Mouse (Mus musculus) left cerebral cortex, adult 9 months (tissue): ENCODE data around the gene Fam20a.

Source experiments
- DNase-seq, 2 experiments: peaks; one replicate each; pipeline ENCODE4 v3.0.0; 2022; ENCODE audit warnings: low spot score in 2 of 2

The Fam20a gene

DNA sequence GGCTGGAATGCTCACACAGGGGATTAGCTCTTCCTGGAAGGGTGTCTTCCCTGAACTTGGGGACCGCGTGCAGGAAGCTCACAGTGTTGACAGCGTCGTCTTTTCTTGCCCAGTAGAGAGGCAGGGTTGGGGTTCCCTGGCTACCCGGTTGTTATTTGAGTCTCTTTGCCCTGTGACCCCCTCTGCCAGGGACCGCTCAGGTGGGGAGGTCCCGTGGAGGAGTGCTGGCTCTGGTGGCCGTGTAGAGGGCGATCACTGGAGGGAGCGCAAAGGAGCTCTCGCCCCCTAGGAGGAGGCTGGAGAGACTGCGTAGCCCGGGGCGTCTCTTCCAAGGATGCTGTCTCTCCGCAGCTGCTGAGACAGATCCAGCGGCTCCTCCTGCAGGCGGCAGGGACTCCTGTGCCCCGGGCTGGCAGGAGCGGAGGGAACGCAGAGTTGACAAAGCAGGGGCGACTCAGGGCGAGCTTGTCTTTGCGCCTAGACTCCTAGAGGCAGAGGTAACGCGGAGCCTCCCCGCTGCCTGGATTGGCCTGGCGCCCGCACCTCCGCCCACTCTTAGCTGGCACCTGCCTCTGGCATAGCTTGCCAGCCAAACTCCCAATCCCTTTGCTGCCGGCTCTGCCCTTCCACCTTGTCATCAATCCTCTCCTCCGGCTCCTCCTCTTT is at the start of gene Fam20a:
TSS of gene Fam20a (minus strand) at position 499 of the 666 bp plus-strand sequence.
- DNase-seq = peak in 1 of 2 experiments; percentile 77

DNA sequence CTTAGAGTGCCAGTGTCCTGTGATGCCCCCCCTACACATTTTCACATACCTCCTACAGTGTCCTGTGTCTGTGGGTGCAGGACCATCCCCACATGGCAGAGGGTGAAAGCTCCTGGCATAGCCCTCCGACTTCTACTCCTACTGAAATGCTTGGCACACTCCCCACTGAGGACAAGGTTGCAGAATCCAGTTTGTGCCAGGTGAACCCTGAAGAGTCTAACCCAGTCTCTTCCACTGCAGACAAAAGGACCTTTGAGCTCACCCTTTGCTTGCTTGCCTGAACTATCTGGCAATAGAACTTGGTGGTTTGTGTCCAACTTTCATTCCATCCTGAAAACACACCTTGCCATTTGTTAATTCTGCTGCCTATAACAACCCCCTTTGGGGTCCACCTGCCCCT is 49.3 kb upstream of the Fam20a start:
- no peak for DNase-seq

DNA sequence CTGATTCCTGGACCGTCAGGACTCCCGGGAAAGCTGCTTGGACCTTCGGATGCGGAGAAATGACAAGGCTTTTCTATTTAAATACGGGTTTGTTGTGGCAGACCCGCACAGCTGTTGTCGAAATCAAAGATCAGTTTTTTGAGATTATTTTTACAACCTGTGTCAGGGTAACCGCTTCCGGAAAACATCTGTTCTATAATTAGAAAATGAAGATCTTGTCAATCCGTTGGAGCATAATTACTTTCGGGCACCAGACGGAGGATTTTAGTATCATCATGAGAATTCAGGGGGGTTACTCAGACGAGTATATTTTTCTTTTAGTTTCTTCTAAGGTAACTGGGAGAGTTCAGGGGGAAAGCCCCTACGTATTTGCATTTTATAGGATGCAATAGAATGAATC is 48.1 kb upstream of the Fam20a start:
- no peak for DNase-seq

DNA sequence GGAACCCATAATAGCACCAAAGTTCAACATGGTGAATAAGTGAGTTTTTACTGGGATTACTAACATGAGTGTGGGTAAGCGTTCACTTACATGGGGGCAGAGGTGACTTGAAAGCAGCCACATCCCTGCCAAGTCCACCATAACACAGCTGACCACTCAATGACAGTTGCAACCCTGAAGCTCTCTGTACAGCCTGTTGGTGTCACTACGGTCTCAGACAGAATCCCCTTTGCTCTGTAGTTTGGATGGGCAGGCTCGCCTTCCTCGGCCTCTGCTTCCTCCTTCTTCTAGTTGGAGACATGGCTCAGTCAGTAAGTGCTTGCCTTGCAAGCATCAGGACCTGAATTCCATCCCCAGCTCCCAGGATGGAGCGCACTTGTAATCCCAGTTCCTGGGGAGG is 47.0 kb upstream of the Fam20a start:
- DNase-seq = no peak

DNA sequence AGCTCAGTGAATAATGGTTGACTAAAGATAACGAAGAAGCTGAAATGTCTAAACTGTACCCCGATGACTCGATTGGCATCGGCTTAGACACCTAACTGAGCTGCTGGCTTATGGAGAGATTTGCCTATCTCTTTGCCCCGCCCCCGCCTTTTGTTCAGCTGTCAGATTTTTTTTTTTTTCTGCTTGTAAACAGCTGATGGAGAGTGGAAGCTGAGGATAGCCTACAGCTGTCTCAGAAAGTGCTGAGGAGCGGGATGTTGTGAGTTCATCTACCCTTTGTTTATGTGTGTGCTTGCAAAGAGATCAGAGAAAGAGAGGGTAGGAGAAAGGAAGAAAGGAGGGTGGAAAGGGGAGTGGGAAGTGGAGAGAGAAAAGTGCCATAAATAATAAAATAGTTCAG is 38.0 kb upstream of the Fam20a start:
- no peak for DNase-seq

DNA sequence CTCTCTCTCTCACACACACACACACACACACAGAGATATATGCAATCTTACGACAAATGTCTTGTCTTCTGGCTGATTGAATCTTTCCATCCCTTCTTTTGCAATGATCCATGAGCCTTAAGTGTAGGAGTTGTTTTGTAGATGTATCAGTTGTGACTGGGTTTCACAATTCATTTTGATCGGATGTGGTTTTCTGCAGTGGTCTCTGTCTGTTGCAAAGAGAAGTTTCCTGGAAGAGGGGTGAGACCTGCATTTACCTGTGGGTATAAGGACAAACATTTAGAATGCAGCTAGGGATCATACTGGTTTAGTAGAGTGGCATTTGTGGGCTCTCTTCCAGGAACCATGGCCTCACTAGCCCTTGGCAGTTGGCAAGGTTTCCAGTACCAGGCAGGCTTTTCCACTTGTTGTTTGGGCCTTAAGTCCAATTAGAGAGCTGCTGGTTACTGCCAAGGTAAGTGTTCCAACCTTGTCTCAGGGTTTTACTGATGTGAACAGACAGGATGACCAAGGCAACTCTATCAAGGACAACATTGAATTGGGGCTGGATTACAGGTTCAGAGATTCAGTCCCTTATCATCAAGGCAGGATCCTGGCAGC is 36.6 kb upstream of the Fam20a start:
- DNase-seq = no peak

DNA sequence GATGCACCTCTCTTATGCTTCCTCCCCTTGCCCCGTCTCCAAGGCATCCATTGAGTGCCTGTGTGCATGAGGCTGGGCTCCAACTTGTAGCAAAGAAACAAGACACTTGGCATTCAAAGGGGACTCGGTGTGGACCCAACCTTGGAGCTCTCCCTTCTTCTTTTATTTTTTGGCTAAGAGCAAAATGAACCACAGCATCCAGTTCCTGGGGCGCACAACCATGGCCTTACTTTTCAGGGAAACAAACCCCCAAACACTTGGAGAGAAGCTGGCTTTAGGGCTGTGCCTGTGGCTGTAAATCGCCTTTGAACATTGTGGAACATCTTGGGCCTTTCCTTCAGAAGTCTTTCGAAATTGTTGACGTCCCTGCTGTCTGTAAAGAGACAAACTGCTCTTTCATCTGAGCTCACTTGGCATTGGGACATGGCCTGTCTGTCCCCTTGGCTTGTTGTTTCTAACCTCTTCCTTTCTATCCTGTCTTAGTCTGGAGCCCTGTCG is 32.1 kb upstream of the Fam20a start:
- DNase-seq = peak; percentile 32 to 42

DNA sequence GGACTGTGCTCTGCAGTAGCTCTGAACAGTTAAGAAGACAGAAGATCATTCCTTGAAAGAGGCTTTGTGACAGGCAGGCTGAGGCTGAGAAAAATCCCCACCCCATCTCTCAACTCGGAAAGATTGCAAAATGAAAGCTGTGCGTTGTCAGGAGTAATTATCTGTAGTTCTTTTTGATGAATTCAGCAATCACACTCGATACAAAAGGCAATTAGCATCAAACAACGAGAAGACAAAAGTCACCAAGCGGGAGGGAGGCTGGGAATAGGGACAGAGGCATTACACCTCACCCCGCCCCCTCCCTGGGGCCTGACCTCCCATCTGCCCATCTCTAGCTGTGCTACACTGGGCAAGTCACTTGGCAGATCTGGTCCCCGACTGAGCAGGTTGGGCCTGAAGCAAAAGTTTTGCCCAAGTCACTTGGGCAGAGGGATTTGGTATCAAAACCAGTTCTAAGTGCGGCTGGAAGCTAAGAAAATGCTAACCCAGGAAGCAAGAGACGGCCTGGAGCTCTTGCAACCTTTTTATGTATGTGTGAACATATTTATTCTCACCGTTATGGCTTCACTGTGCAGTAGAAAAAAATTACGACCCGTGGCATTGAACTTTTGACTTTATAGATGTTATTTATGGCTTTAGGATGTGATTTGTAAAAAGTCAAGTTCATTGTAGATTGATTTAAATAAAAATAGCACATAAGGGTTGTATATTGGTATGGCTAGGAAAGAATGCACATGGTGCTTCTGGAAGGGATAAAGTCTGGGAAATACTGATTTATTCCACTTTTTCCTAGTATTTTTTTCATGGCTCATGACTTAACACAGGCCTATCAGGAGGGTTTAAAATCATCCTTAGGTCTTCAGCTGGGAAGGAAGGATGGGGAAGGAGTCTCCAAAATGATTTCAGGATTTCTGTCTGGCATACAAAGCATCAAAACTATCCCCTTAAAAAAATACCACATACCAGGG is 29.8 kb upstream of the Fam20a start:
- DNase-seq = no peak

DNA sequence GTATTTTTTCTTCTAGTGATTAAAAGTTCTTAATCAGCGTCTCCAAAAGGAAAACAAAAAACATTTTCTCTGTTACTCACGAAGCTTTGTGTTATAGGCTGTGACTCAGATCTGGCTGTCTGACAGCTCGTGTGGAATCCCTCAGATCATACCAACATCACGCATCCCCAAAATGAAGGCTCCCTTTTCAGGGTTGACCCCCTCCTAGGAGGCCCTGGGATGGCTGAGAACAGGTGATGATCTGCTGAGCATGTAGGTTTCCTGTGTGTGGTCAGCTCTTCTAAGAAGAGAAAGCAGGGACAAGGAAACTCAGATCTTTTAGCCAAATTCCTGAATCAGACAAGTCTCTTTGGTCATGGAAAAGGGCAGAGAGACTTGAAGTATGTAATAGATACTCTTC is 23.1 kb upstream of the Fam20a start:
- no peak for DNase-seq

DNA sequence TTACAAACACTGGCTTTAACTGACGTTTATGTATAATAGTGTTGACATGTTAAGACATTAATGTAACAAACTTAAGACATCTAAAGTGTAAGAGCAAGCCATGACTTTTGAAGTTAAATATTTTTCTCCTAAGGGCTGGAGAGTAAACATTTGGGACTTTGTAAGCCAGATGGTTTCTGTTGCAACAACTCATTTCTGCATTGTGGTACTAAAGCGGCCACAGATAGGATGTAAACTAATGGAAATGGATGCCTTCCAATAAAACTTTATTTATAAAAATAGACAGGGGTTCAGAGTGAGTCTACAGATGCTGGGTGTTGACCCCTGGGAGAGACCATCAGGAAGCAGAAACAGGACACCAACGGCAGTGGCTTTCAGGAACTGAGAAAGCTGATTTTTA is 15.9 kb upstream of the Fam20a start:
- no peak for DNase-seq

DNA sequence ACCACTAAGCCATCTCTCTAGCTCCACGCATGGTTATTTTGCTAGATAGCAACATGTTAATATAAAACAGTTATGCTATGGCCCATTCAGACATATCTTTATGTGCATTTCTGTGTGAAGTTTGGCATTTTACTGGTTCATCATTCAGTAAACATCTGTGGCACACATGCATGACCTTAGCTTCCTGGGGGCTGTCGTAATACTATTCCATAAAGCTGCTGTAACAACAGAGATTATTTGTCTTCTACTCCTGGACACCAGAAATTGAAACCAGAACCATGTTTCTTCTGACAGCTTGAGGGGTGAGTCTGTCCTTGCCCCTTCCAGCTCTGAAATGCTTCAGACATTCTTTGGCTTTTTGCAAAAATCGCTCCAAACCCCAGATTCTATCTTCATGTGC is 14.3 kb upstream of the Fam20a start:
- DNase-seq = no peak

DNA sequence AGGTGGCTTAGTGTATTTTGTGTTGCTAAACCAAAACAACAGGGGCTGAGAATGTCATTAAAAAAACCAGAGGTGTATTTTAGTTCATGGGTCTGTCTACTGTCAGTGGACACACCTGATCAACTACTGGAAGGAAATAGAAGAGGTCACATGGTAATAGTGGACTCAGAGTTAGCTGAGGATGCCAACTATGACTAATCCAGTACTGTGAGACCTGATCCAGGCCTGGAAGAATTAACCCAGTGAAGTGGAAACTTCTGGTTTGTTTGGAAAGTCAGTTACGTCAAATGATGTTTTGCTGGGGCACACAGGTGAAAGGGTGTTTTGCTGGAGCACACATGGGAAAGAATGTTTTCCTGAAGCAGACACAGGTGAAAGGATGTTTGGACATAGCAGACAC is 12.3 kb upstream of the Fam20a start:
- no peak for DNase-seq

DNA sequence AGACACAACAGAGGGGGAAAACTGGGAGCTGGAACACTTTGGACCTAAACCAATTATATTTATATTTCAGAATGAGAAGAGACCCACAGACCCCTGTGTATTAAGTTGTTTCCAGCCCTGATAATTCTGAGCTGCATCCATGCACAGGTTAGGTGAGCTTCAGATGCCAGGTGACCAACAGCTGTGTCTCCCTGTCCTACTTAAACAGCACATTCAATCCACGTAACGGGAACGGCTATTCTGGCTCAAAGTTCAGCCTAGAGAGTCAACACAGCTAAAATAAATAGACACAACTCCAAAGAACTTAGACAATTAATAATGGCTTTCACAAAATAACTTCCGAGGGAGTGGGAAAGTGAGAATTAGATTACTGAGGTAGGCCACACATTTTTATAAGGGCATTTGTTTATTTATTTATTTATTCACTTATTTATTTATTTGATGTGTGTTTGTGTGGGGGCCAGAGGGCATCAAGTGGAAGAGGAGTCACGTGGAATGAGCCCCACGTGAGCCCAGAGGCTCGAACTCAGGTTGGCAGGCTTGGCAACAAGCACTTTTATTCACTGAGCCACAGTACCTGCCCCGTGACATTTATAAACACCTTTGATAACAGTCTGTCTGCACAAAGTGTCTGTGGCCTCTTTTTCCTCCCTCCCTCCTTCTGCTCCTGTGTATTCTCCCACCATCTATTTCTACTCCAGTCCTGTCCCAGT is 10.8 kb upstream of the Fam20a start:
- no peak for DNase-seq

DNA sequence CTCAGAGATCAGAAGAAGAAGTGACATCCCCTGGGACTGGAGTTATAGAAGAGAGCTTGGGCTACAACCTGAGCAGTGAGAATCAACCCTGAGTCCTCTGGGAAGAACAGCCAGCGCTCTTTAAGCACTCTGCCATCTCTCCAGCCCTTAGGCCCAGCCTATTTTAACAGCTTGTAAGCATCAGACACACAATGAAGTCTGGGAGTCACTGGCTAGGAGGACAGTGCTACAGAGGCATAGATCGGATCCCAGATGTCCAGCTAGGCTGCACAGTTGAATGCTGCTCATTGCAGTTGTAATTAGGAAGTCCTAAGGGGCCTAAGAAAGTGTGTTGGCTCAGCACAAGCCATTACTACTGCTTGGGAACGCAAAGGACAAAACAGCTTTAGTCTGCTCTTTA is 6.3 kb upstream of the Fam20a start:
- DNase-seq = no peak

DNA sequence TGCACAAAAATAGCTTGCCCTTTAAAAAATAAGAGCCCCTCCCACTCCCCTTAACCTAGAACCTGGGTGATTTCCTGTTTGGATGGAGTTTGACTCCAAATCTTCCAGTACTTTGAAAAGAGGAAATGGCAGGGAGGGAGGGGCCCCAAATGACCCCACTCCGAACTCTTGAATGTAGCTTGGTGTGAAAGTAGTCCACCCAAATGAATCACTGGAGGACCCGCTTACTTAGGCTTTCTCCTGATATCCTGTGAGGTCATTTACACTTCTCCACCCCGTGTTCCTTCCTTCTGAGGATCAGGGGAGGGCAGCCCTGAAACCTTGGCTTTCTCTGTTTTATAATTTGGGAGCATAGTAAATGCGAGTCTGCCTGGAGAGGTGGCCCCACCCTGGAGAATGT is 632 bp upstream of the Fam20a start:
- DNase-seq = no peak

DNA sequence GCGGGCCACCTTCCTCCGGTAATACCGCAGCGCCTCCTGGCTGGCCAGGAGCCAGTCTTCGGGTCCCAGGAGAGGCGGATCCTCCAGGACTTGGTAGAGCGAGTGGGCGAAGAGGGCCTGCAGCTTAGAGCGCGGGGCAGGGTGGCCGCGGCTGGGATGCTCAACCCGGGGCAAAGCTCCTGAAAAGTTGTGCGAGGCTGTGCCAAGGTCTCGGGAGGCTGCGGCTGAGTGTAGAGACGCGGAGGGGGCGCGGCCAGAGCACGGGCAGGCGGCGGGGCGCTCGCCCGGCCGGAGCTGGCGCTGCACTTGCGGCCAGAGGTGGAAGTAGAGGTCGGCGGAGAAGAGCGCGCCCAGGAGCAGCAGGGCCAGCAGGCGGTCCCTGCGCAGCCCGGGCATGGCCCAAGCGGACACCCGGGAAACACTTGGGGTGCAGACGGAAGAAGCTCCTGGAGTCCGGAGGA is 729 bp downstream of the Fam20a start:
- no peak for DNase-seq

DNA sequence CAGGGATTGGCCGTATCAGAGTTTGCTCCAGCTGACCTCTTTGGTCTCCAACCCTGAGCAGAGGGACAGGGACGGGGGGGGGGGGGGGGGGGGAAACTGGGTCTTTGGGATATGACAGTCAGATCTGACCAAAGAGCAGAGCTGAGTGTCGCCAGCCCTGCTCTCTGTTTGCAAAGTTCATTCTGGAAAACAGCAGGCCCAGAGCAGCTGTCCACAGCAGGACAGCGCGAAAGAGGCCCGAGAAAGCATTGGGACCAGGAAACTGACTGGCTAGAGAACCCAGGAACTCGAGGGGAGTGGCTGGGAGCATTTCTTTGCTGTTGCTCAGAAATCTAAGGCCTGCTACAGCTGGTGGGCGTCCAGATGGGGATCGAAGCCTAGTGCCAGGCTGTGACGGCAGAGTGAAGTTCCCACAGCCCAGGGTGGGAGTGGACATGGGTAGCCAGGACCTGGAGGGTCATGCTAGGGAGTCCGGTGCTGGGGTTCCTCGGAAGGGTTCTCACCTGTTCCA is 1.2 kb downstream of the Fam20a start:
- no peak for DNase-seq

DNA sequence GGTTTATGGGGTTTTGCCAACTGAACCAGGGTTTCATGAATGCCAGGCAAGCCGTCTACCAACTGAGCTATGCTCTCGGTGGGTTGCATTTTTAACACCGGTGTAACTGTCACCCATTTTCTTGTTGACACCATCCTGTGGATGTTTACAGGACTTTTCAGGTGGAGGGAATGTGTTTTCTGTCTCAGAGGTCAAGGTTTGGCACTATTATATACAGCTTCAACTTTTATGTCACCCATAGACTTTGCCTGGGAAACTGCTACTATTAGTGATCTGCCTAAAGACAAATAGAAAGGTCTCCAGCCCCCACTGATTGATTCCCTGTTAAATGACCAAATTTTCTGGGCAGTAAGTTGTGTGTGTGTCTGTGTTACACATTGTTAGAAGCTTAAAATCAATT is 2.7 kb downstream of the Fam20a start:
- DNase-seq = no peak

DNA sequence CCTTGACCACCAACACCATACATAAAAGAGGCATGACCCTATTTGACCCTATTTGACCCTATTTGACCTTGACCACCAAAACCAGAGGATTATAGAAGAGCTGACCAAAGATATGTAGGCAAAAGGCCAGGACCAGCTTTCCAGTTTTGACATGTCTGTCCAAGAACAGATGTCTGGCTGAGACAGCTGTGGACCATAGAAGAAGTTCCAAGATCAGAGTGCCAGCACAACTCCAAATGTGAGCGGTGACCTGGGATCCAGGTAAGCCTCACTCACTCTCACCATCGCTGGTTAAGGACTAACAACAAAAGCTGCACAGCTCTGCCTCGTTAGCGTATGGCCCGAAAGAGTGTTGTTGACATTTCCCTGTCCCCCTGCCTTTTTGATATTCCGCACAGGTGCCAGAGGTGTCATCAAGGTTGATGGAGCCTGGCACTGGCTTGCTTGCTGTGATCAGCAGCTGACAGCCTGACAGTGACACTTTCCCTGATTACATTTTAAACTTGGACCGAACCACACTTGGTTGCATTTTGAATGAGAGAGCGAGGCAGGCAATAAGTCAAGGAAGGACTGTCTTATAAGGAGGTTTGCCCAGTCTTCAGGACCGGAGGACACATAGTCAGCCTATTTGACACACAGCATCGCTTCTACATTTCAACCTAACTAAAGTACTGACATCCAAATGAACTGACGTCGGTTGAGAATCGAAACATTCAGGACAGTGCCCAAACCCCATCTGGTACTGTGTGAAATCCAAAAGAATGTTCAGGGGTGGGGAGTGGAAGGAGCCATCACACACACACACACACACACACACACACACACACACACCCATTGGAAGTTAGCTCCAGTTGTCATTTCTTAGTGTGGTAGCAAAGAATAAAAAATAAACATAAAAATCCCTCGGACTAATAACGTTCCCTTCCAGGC is 3.8 kb downstream of the Fam20a start:
- DNase-seq = no peak

DNA sequence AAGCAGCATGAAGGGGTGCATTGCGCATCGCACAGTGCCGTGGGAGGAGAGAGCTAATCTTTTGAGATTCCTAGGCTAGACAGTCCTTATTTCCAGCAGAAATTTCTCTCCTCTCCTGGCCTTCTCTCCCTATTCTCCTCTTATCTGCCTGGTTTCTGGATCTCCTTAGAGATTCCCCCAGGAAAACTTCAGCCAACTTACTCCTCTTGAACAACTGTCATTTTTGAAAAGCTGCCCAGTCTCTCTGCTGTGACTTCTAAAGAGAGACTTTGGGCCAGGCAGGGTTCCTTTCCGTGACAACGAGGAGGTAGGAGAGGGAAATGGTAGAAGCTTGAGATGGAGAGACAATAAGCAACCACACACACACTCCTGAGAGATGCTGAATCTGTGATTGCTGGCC is 4.6 kb downstream of the Fam20a start:
- DNase-seq = peak; percentile 61 to 74
